Mouse (Mus musculus): Measurements from ENCODE around the gene Pla2g2f. TPM values are rescaled to one million over a fixed set of nuclear protein-coding genes. Genes with fewer than 3 reads are reported as not detected.
A peak's percentile ranks its signal among the peaks of the same experiment; 100 is the strongest.

Gene Pla2g2f
- polyA plus RNA-seq, 1 experiment from 2014 or later: 0.12 TPM

- H3K27me3 ChIP-seq (ENCODE audit: control insufficient read depth, insufficient read depth, low read length): no peaks in the 10 kb centered on the region
- DNase-seq (ENCODE audit: low spot score) (no peak), ATAC-seq (ENCODE audit: low FRiP score) (no peak)
- no peak overlapping the region for H3K9ac ChIP-seq (ENCODE audit: low read depth, low read length)
- H3K4me2 ChIP-seq (replicated peaks; ENCODE audit: low read depth, low read length): no peak overlapping the region
- no peaks in the 10 kb centered on the region for H3K36me3 ChIP-seq (ENCODE audit: control insufficient read depth, insufficient read depth, low read length)
- H3K27ac ChIP-seq (ENCODE audit: low read depth, low read length): no peak overlapping the region
- no peak overlapping the region for H3K4me3 ChIP-seq (ENCODE audit: low read depth, low read length)
- H3K9me3 ChIP-seq (ENCODE audit: control insufficient read depth, low read length): no peaks in the 10 kb centered on the region
- H3K4me1 ChIP-seq (replicated peaks; ENCODE audit: control insufficient read depth, insufficient read depth, low read length): no peaks in the 10 kb centered on the region
- WGBS: 88% methylated on average over 9 of the region's 9 CpGs
Measured at GRCm38 (mm10) chr4:138716697-138717096, 40.7 kb downstream of the Pla2g2f start.

DNA sequence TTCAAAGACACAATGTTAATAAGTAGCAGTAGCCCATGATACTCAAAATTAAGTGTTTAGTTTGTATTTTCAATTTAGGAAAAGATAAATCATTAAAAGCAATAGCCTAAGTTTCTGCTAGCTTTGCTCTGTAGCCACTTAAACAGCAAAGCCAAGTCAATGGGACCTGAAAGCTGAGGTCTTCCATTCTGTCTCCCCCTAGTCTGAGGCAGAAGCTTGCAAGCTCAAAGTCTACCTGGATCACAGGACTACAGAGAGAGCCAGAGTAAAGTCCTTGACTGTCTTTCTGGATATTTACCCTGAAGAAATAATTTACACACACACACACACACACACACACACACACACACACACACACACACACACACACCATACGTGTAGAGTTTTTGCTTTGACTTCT is 43.2 kb downstream of the Pla2g2f start:
- H3K27me3 ChIP-seq (ENCODE audit: control insufficient read depth, insufficient read depth, low read length): no peaks in the 10 kb centered on the region
- DNase-seq (ENCODE audit: low spot score): no peak
- H3K9ac ChIP-seq (ENCODE audit: low read depth, low read length): no peak overlapping the region
- no peak overlapping the region for H3K4me2 ChIP-seq (replicated peaks; ENCODE audit: low read depth, low read length)
- H3K9me3 ChIP-seq (ENCODE audit: control insufficient read depth, low read length): no peaks in the 10 kb centered on the region
- 75% methylated on average over 1 of the region's 1 CpGs for WGBS
- no peak for ATAC-seq (ENCODE audit: low FRiP score)
- H3K36me3 ChIP-seq (ENCODE audit: control insufficient read depth, insufficient read depth, low read length): no peaks in the 10 kb centered on the region
- no peak overlapping the region for H3K4me3 ChIP-seq (ENCODE audit: low read depth, low read length)
- no peak overlapping the region for H3K27ac ChIP-seq (ENCODE audit: low read depth, low read length)
- no peaks in the 10 kb centered on the region for H3K4me1 ChIP-seq (replicated peaks; ENCODE audit: control insufficient read depth, insufficient read depth, low read length)

GRCm38 (mm10) chr4:138712621-138713020 is 44.8 kb downstream of the Pla2g2f start:
- H3K27ac ChIP-seq (ENCODE audit: low read depth, low read length): no peak overlapping the region
- no peaks in the 10 kb centered on the region for H3K27me3 ChIP-seq (ENCODE audit: control insufficient read depth, insufficient read depth, low read length)
- H3K36me3 ChIP-seq (ENCODE audit: control insufficient read depth, insufficient read depth, low read length): no peaks in the 10 kb centered on the region
- no peak overlapping the region for H3K9ac ChIP-seq (ENCODE audit: low read depth, low read length)
- no peaks in the 10 kb centered on the region for H3K9me3 ChIP-seq (ENCODE audit: control insufficient read depth, low read length)
- no peaks in the 10 kb centered on the region for H3K4me1 ChIP-seq (replicated peaks; ENCODE audit: control insufficient read depth, insufficient read depth, low read length)
- ATAC-seq (ENCODE audit: low FRiP score) (no peak), DNase-seq (ENCODE audit: low spot score) (no peak)
- 77% methylated on average over 8 of the region's 8 CpGs for WGBS
- H3K4me2 ChIP-seq (replicated peaks; ENCODE audit: low read depth, low read length): no peak overlapping the region
- no peak overlapping the region for H3K4me3 ChIP-seq (ENCODE audit: low read depth, low read length)

- WGBS: 84% methylated on average over 11 of the region's 11 CpGs
- no peak overlapping the region for H3K27ac ChIP-seq (ENCODE audit: low read depth, low read length)
- H3K9me3 ChIP-seq (ENCODE audit: control insufficient read depth, low read length): no peaks in the 10 kb centered on the region
- H3K4me3 ChIP-seq (ENCODE audit: low read depth, low read length): no peak overlapping the region
- DNase-seq (ENCODE audit: low spot score) (no peak), ATAC-seq (ENCODE audit: low FRiP score) (no peak)
- no peaks in the 10 kb centered on the region for H3K4me1 ChIP-seq (replicated peaks; ENCODE audit: control insufficient read depth, insufficient read depth, low read length)
- no peak overlapping the region for H3K4me2 ChIP-seq (replicated peaks; ENCODE audit: low read depth, low read length)
- H3K36me3 ChIP-seq (ENCODE audit: control insufficient read depth, insufficient read depth, low read length): no peaks in the 10 kb centered on the region
- no peak overlapping the region for H3K9ac ChIP-seq (ENCODE audit: low read depth, low read length)
- no peaks in the 10 kb centered on the region for H3K27me3 ChIP-seq (ENCODE audit: control insufficient read depth, insufficient read depth, low read length)
Measured at GRCm38 (mm10) chr4:138712096-138712495, 45.3 kb downstream of the Pla2g2f start.

DNA sequence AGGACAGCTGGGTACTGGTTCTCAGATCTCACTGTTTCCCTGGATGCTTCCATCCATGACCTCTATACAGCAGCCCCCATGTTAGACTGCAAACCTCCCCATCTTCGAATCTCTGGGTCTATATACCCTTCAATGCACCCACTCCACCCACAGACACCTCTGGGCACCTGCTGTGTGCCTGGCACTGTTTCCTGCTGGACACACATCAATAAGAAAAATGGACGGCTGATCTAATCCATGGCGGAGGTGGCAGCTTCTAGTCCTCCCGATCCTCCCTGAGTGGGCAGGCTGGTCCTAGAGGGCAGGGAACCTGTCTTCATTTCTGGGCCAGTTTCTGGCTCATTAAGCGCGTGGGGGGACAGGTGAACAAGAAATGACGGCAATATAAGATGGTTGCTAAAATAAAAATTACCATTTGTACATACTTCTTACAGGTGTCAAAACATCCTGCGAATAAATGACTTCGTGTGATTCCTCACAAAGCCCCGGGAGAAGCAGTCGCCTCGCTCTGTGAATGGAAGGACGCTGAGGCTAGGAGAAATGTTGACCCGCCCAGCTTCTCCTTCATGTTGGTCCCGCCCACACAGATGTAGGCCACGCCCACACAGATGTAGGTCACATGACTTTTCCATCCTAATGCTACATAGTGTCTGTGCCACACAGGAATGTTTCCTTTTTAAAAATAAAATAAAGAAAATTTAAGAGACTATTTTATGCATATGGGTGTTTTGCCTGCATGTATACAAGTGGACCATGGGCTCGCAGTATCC is 46.2 kb downstream of the Pla2g2f start:
- Histone ChIP-seq H3K4me2 (replicated peaks; ENCODE audit: low read depth, low read length) (no peak overlapping the region), H3K9ac (ENCODE audit: low read depth, low read length) (no peak overlapping the region), H3K4me3 (ENCODE audit: low read depth, low read length) (no peak overlapping the region), H3K4me1 (replicated peaks; ENCODE audit: control insufficient read depth, insufficient read depth, low read length) (no peaks in the 10 kb centered on the region), H3K9me3 (ENCODE audit: control insufficient read depth, low read length) (no peaks in the 10 kb centered on the region), H3K27me3 (ENCODE audit: control insufficient read depth, insufficient read depth, low read length) (no peaks in the 10 kb centered on the region), H3K27ac (ENCODE audit: low read depth, low read length) (no peak overlapping the region), H3K36me3 (ENCODE audit: control insufficient read depth, insufficient read depth, low read length) (no peaks in the 10 kb centered on the region)
- DNase-seq (ENCODE audit: low spot score): no peak
- ATAC-seq (ENCODE audit: low FRiP score): no peak
- 67% methylated on average over 17 of the region's 17 CpGs for WGBS

- DNase-seq (ENCODE audit: low spot score) (no peak), ATAC-seq (ENCODE audit: low FRiP score) (no peak)
- 87% methylated on average over 11 of the region's 11 CpGs for WGBS
Measured at GRCm38 (mm10) chr4:138710633-138711032, 46.8 kb downstream of the Pla2g2f start.

GRCm38 (mm10) chr4:138709944-138710343 is 47.5 kb downstream of the Pla2g2f start:
- no peaks in the 10 kb centered on the region for H3K27me3 ChIP-seq (ENCODE audit: control insufficient read depth, insufficient read depth, low read length)
- no peaks in the 10 kb centered on the region for H3K9me3 ChIP-seq (ENCODE audit: control insufficient read depth, low read length)
- H3K9ac ChIP-seq (ENCODE audit: low read depth, low read length): no peak overlapping the region
- ATAC-seq (ENCODE audit: low FRiP score): no peak
- WGBS: 77% methylated on average over 7 of the region's 7 CpGs
- no peaks in the 10 kb centered on the region for H3K4me1 ChIP-seq (replicated peaks; ENCODE audit: control insufficient read depth, insufficient read depth, low read length)
- no peak overlapping the region for H3K27ac ChIP-seq (ENCODE audit: low read depth, low read length)
- no peaks in the 10 kb centered on the region for H3K36me3 ChIP-seq (ENCODE audit: control insufficient read depth, insufficient read depth, low read length)
- H3K4me3 ChIP-seq (ENCODE audit: low read depth, low read length): no peak overlapping the region
- H3K4me2 ChIP-seq (replicated peaks; ENCODE audit: low read depth, low read length): no peak overlapping the region
- DNase-seq (ENCODE audit: low spot score): no peak

More at GRCm38 (mm10) chr4:138710633-138711032, 46.8 kb downstream of the Pla2g2f start:
- Histone ChIP-seq H3K9me3 (ENCODE audit: control insufficient read depth, low read length) (no peaks in the 10 kb centered on the region), H3K27me3 (ENCODE audit: control insufficient read depth, insufficient read depth, low read length) (no peaks in the 10 kb centered on the region), H3K27ac (ENCODE audit: low read depth, low read length) (no peak overlapping the region), H3K4me3 (ENCODE audit: low read depth, low read length) (no peak overlapping the region), H3K4me1 (replicated peaks; ENCODE audit: control insufficient read depth, insufficient read depth, low read length) (no peaks in the 10 kb centered on the region), H3K36me3 (ENCODE audit: control insufficient read depth, insufficient read depth, low read length) (no peaks in the 10 kb centered on the region), H3K4me2 (replicated peaks; ENCODE audit: low read depth, low read length) (no peak overlapping the region), H3K9ac (ENCODE audit: low read depth, low read length) (no peak overlapping the region)

DNA sequence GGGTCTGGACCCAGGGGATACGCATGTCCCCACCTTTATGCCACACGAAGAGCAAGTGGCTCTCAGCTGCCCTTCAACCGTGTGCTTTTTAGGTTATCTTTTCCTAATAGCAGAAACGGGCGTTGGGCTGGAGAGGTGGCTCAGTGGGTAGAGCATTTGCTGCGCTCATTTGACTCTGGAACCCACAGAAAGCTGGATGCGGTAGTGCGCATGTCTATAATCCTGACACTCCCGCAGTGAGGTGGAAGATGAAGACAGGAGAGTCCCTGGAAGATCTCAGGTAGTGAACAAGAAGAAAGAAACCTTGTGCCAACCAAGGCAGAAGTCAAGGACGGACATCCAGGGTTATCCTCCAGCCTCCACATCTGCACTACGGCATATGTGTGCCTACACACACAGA is 48.2 kb downstream of the Pla2g2f start:
- H3K4me1 ChIP-seq (replicated peaks; ENCODE audit: control insufficient read depth, insufficient read depth, low read length): no peaks in the 10 kb centered on the region
- no peak overlapping the region for H3K9ac ChIP-seq (ENCODE audit: low read depth, low read length)
- 86% methylated on average over 10 of the region's 11 CpGs for WGBS
- H3K4me2 ChIP-seq (replicated peaks; ENCODE audit: low read depth, low read length): no peak overlapping the region
- no peak overlapping the region for H3K4me3 ChIP-seq (ENCODE audit: low read depth, low read length)
- H3K27ac ChIP-seq (ENCODE audit: low read depth, low read length): no peak overlapping the region
- H3K27me3 ChIP-seq (ENCODE audit: control insufficient read depth, insufficient read depth, low read length): no peaks in the 10 kb centered on the region
- DNase-seq (ENCODE audit: low spot score): no peak
- H3K9me3 ChIP-seq (ENCODE audit: control insufficient read depth, low read length): no peaks in the 10 kb centered on the region
- no peaks in the 10 kb centered on the region for H3K36me3 ChIP-seq (ENCODE audit: control insufficient read depth, insufficient read depth, low read length)
- ATAC-seq (ENCODE audit: low FRiP score): no peak

GRCm38 (mm10) chr4:138708636-138709035 is 48.8 kb downstream of the Pla2g2f start:
- no peaks in the 10 kb centered on the region for H3K36me3 ChIP-seq (ENCODE audit: control insufficient read depth, insufficient read depth, low read length)
- ATAC-seq (ENCODE audit: low FRiP score) (no peak), DNase-seq (ENCODE audit: low spot score) (peak; percentile 73)
- H3K4me1 ChIP-seq (replicated peaks; ENCODE audit: control insufficient read depth, insufficient read depth, low read length): no peaks in the 10 kb centered on the region
- WGBS: 16% methylated on average over 7 of the region's 7 CpGs
- no peaks in the 10 kb centered on the region for H3K27me3 ChIP-seq (ENCODE audit: control insufficient read depth, insufficient read depth, low read length)
- H3K4me3 ChIP-seq (ENCODE audit: low read depth, low read length): no peak overlapping the region
- no peak overlapping the region for H3K27ac ChIP-seq (ENCODE audit: low read depth, low read length)
- no peak overlapping the region for H3K4me2 ChIP-seq (replicated peaks; ENCODE audit: low read depth, low read length)
- H3K9ac ChIP-seq (ENCODE audit: low read depth, low read length): no peak overlapping the region
- H3K9me3 ChIP-seq (ENCODE audit: control insufficient read depth, low read length): no peaks in the 10 kb centered on the region

All from hindbrain, embryonic 11.5 days (tissue).